In genomic region chr17:34700671-34701071, GRCm38 (mm10) we compare ENCODE assay signal across 13 mouse cellular contexts. TPM values are rescaled to one million over a fixed set of nuclear protein-coding genes. Genes with fewer than 3 reads are reported as not detected.
DNase-seq lines count a peak whose midpoint lies in the region; ATAC-seq and TF ChIP-seq lines count a peak whose summit lies in the region.
"Had no signal": no experiment of that assay in that cellular context is flagged by ENCODE, and none has a peak within 500 bp of the region (broad histone marks: within the 10 kb centered on the region; RNA-seq: fewer than 3 reads in every experiment).

No protein-coding gene starts in this region.

- H3K9me3 ChIP-seq in forebrain, postnatal 0 days (ENCODE audit: low read length) = no peaks in the 10 kb centered on the region
- H3K9me3 ChIP-seq: kidney, embryonic 15.5 days had no signal

- TF ChIP-seq POLR2A in brain, embryonic 14.5 days (IDR thresholded peaks at IDR 0.05; ENCODE audit: borderline replicate concordance, extremely low read depth, insufficient read depth, insufficient read length, poor library complexity, severe bottlenecking) = no peak

- TF ChIP-seq CTCF in brain, embryonic 14.5 days (IDR thresholded peaks at IDR 0.05; ENCODE audit: borderline replicate concordance, extremely low read depth, insufficient read depth, insufficient read length) = no peak
- no peak for TF ChIP-seq CTCF in forebrain, postnatal 0 days (IDR thresholded peaks at IDR 0.05; ENCODE audit: low read depth)

- no peak overlapping the region for H3K4me2 ChIP-seq in forebrain, postnatal 0 days (ENCODE audit: low read depth)
- H3K4me2 ChIP-seq: kidney, embryonic 15.5 days had no signal

- intact Hi-C loops in left cerebral cortex, postnatal 36 days (cut with DNase I) = no loop called here

- H3K4me1 ChIP-seq in forebrain, postnatal 0 days (ENCODE audit: insufficient read depth) = peaks cover 18% of the 10 kb centered on the region; the same call in 1 of the 2 replicates

- H3K36me3 ChIP-seq in forebrain, postnatal 0 days (ENCODE audit: insufficient read depth) = no peaks in the 10 kb centered on the region
- H3K36me3 ChIP-seq: kidney, embryonic 15.5 days had no signal

- H3K9ac ChIP-seq in forebrain, postnatal 0 days = no peak overlapping the region
- H3K9ac ChIP-seq: kidney, embryonic 15.5 days had no signal

- no peaks in the 10 kb centered on the region for H3K27me3 ChIP-seq in forebrain, postnatal 0 days (ENCODE audit: insufficient read depth, low read length)
- H3K27me3 ChIP-seq: kidney, embryonic 15.5 days had no signal

- H3K27ac ChIP-seq in forebrain, postnatal 0 days (ENCODE audit: low read depth, low read length) = peak overlapping the region; percentile 84
- H3K27ac ChIP-seq: kidney, embryonic 15.5 days; stomach, postnatal 0 days had no signal

- 46% methylated on average over 2 of the region's 2 CpGs for WGBS in forebrain, postnatal 0 days

- H3K4me3 ChIP-seq in forebrain, postnatal 0 days (ENCODE audit: low read depth, low read length) = no peak overlapping the region
- H3K4me3 ChIP-seq: kidney, embryonic 15.5 days; myocyte had no signal

- DNase-seq in layer of hippocampus, adult 18-20 months (ENCODE audit: low spot score in 2 of 2) = peak; percentile 29 to 51
- no peak for DNase-seq in layer of hippocampus, adult 9-10 months (ENCODE audit: low spot score)
- peak; percentile 3 for DNase-seq in brain, embryonic 14.5 days (ENCODE audit: low read depth)
- peak; percentile 52 for DNase-seq in forebrain, postnatal 0 days
- peak; percentile 25 to 47 for DNase-seq in left cerebral cortex, postnatal 36 days (ENCODE audit: low spot score in 2 of 2)
- DNase-seq in kidney, adult 18-20 months = no peak
- DNase-seq in embryo, embryonic 10 days (ENCODE audit: low spot score) = no peak
- DNase-seq: gastrocnemius, postnatal 10 days; liver; lung, postnatal 14 days had no signal

- 0 out of 2 replicates have a peak, but pooled peaks have one; percentile 1 for ATAC-seq in forebrain, postnatal 0 days

RNA-seq across cellular contexts. Expression of gene Tnxb, which starts 30.3 kb away (rescaled TPM):
- 10 to 100 TPM; 12.1 to 12.3 TPM for total RNA-seq in layer of hippocampus, adult 18-20 months (2021)
- 0.33 and 0.70 TPM in 2 replicates for polyA plus RNA-seq in brain, embryonic 14.5 days (2012; rRNA removed)
- 1.0 and 1.7 TPM in 2 replicates for total RNA-seq in forebrain, postnatal 0 days (2014; rRNA removed)
- 0.08 and 0.16 TPM in 2 replicates for polyA plus RNA-seq in forebrain, postnatal 0 days (2015; fragmentation: Nextera tagmentation; extraction: Ambion mirVana)
- 1 to 10 TPM; 1.5 to 2.0 TPM for total RNA-seq in left cerebral cortex, postnatal 36 days (2021)

RNA-seq across cellular contexts. Expression of gene C4b, which starts 43.0 kb away (rescaled TPM):
- total RNA-seq in layer of hippocampus, adult 18-20 months (2021) = 10 to 100 TPM; 71.3 to 73.0 TPM
- polyA plus RNA-seq in brain, embryonic 14.5 days (2012; rRNA removed) = 0.04 TPM in 2 replicates
- 1.5 and 1.6 TPM in 2 replicates for total RNA-seq in forebrain, postnatal 0 days (2014; rRNA removed)
- 0.59 and 0.75 TPM in 2 replicates for polyA plus RNA-seq in forebrain, postnatal 0 days (2015; fragmentation: Nextera tagmentation; extraction: Ambion mirVana)
- total RNA-seq in left cerebral cortex, postnatal 36 days (2021) = 10 to 100 TPM in 1 of 2 experiments, 1 to 10 TPM in 1; 8.3 to 11.4 TPM
- polyA plus RNA-seq: myocyte had no signal

RNA-seq across cellular contexts. Expression of gene Atf6b, which starts 53.7 kb away (rescaled TPM):
- 10 to 100 TPM; 83.4 to 95.0 TPM for total RNA-seq in layer of hippocampus, adult 18-20 months (2021)
- 113 and 133 TPM in 2 replicates for polyA plus RNA-seq in brain, embryonic 14.5 days (2012; rRNA removed)
- total RNA-seq in forebrain, postnatal 0 days (2014; rRNA removed) = 39.9 and 43.7 TPM in 2 replicates
- polyA plus RNA-seq in forebrain, postnatal 0 days (2015; fragmentation: Nextera tagmentation; extraction: Ambion mirVana) = 86.1 and 86.4 TPM in 2 replicates
- 10 to 100 TPM; 63.9 to 66.4 TPM for total RNA-seq in left cerebral cortex, postnatal 36 days (2021)

RNA-seq across cellular contexts. Expression of gene Fkbpl, which starts 56.1 kb away (rescaled TPM):
- total RNA-seq in layer of hippocampus, adult 18-20 months (2021) = 10 to 100 TPM; 16.6 to 18.0 TPM
- polyA plus RNA-seq in brain, embryonic 14.5 days (2012; rRNA removed) = 3.8 and 6.8 TPM in 2 replicates
- 9.6 and 19.9 TPM in 2 replicates for total RNA-seq in forebrain, postnatal 0 days (2014; rRNA removed)
- 8.2 and 11.4 TPM in 2 replicates for polyA plus RNA-seq in forebrain, postnatal 0 days (2015; fragmentation: Nextera tagmentation; extraction: Ambion mirVana)
- total RNA-seq in left cerebral cortex, postnatal 36 days (2021) = 10 to 100 TPM; 12.3 to 14.1 TPM

Comparison
In these comparisons a context has a peak if more than half of its experiments do, and no peak if none do; other contexts are left out.
1. DNase-seq: peak in layer of hippocampus, adult 18-20 months (2 of 2), brain, embryonic 14.5 days (single experiment), forebrain, postnatal 0 days (single experiment) and left cerebral cortex, postnatal 36 days (2 of 2); none in layer of hippocampus, adult 9-10 months (single experiment), kidney, adult 18-20 months (single experiment) and embryo, embryonic 10 days (single experiment).
2. RNA of gene C4b, which starts 43.0 kb away (total RNA-seq): 71.3 to 73.0 TPM in layer of hippocampus, adult 18-20 months; 8.3 to 11.4 TPM in left cerebral cortex, postnatal 36 days and 1.5 to 1.6 TPM in forebrain, postnatal 0 days; every median in the first group is over 4 times any median in the second.